Mouse (Mus musculus) cortical plate, adult 2 months (tissue): ENCODE data around the gene Gse1.

Source experiments
- CTCF ChIP-seq: fragments of 200-500 bp; IDR thresholded peaks from 2 replicates; pipeline ENCODE4 v1.5.1; 2011; ENCODE audit warnings: mild to moderate bottlenecking, control low read depth, low read length; ENCODE audit not compliant: insufficient read depth; ENCODE audit errors: extremely low read depth
- POLR2A ChIP-seq: fragments of 200-500 bp; IDR thresholded peaks from 2 replicates; pipeline ENCODE4 v1.6.1; 2011; ENCODE audit warnings: mild to moderate bottlenecking, low read length, control low read depth; ENCODE audit not compliant: insufficient read depth; ENCODE audit errors: extremely low read depth

DNA sequence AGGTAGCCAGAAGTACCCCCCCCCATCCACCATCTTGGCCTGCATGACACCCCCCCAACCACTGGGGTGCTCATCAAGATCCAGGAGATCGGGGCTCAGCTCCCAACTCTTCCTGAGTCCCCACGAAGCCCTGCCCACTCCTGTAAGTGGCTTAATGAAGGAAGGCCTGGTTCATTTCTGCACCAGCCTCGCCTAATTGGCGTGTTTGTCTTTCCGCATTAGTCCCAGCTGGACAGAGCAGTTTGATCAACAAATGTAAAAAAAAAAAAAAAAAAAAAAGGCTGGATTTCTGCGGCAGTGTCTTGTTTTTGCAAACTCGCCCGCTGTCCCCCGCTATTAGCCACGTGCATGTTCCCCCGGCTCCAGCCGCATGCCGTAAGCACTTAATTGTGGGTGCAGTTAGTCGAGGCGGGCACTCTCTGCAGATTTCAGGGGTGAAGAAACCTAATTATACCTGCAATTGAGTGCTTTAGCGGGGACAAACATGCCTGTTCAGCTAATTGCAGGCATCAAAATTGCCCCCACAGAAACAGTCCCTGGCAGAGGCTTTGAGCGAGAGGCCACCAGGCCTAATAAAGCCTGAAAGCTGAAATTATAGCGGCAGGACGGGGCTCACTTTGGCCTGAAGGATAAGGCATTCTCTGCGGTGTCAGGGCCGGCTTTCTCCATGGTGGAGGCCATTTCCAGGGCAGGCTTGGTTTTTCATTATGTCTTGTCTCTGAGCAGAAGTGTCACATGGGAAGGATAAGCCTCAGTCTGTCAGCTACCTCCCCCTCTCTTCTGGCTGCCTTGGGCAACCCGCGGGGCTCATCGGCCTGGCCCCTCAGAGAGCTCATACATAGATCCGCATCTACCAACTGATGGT is 248.7 kb downstream of the Gse1 start:
- TF ChIP-seq CTCF (no peak), POLR2A (no peak)
